Mouse (Mus musculus) megakaryocyte, embryonic 14.5 days (primary cell): ENCODE measurements around the gene Krt18. TPM values are rescaled to one million over a fixed set of nuclear protein-coding genes. Genes with fewer than 3 reads are reported as not detected.

Experiments used
- H3K27me3 ChIP-seq: replicated peaks from 2 replicates; pipeline ENCODE3; 2012; ENCODE audit warnings: inconsistent platforms
- H3K36me3 ChIP-seq: replicated peaks from 2 replicates; pipeline ENCODE3; 2012; ENCODE audit warnings: low read length, inconsistent platforms, mixed read lengths
- H3K4me1 ChIP-seq: 2 replicates; pipeline ENCODE4 v1.6.1; 2012; ENCODE audit warnings: inconsistent platforms
- H3K4me3 ChIP-seq: replicated peaks from 2 replicates; pipeline ENCODE3; 2012; ENCODE audit warnings: moderate library complexity, mild to moderate bottlenecking, inconsistent platforms
- H3K9me3 ChIP-seq: 2 replicates; pipeline ENCODE4 v1.6.1; 2012; ENCODE audit warnings: inconsistent platforms
- FLI1 ChIP-seq: IDR thresholded peaks from 2 replicates; pipeline ENCODE4 v1.6.1; 2012; ENCODE audit warnings: low read length, inconsistent platforms, mixed read lengths
- GATA1 ChIP-seq: IDR thresholded peaks from 3 replicates; pipeline ENCODE4 v1.6.1; 2012; ENCODE audit warnings: mixed read lengths, low read length, inconsistent platforms, borderline replicate concordance
- polyA plus RNA-seq: library from polyadenylated mRNA; stranded (reverse); fragments of >175 nt; gene quantifications from 2 replicates; pipeline ENCODE4 v1.2.3, GENCODE M21; 2012; ENCODE audit warnings: low replicate concordance; ENCODE audit not compliant: insufficient read depth

The Krt18 gene
- polyA plus RNA-seq, 1 experiment = 0.06 TPM

DNA sequence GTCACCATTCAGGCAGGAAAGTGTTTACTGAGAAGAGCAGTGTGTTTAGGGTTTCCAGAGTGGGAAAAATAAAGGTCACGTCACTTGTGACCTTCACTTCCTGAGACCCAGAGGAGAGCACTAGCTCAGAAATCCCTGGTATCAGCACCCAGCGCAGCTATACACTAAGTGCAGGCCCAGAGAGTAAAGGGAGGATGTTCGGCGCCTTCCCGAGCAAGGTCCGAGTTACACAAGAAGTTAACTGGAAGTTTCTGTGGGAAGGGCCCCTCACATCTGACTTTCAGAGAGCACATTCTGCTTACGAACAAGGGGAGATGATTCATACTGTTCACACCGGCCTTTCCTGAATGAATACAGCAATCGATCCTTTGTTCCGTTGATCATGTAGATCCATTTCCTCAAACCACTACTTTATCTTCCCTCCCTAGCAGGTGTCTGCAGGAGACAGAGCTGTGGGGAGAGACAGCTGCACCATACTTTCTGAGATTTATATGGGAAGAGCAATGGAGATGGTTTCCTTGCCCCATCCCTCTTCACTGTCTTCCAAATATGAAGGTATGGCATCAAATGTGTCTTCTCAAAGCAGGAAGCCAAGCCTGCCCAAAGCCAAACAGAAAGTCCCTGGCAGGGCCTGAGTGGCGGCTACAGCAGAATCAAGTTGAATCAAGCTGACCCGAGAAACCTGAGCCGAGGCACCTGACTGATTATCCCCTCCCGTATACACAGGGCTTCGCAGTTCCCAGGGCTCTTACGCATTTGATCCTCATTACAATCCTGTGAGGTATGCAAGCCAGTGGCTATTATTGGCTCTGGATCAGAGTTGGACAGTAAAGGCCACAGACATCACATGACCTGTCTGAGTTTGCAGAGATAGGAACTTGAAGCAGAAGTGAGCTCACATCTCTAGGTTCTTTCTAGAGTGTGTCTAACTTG, 6.4 kb downstream of the Krt18 start:
- H3K36me3 ChIP-seq = no peaks in the 10 kb centered on the region
- H3K4me3 ChIP-seq = no peak overlapping the region
- peaks cover 5% of the 10 kb centered on the region for H3K4me1 ChIP-seq
- peaks cover 60% of the 10 kb centered on the region for H3K27me3 ChIP-seq
- TF ChIP-seq GATA1 (no peak), FLI1 (no peak)
- H3K9me3 ChIP-seq = no peaks in the 10 kb centered on the region

DNA sequence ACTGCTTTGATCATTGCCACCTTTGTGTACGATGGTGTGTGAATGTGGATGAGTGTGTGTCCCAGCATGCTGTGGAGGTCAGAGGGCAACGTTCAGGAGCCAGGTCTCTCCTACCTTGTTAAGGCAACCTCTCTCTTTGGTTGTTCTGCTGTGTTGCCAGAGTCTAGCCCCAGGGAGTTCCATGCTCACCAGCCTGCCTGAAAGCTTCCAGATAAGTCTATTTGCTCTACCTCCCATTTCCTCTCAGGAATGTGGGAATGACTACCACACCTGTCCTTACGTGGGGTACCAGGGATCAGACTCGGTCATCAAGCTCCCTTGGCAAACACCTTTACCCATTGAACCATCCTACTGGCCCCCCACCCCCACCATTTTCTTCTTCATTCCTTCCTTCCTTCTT, 12.3 kb downstream of the Krt18 start:
- H3K9me3 ChIP-seq = no peaks in the 10 kb centered on the region
- peaks cover 41% of the 10 kb centered on the region for H3K27me3 ChIP-seq
- TF ChIP-seq FLI1 = no peak
- TF ChIP-seq GATA1 = no peak
- no peaks in the 10 kb centered on the region for H3K36me3 ChIP-seq
- peaks cover 5% of the 10 kb centered on the region for H3K4me1 ChIP-seq
- no peak overlapping the region for H3K4me3 ChIP-seq

DNA sequence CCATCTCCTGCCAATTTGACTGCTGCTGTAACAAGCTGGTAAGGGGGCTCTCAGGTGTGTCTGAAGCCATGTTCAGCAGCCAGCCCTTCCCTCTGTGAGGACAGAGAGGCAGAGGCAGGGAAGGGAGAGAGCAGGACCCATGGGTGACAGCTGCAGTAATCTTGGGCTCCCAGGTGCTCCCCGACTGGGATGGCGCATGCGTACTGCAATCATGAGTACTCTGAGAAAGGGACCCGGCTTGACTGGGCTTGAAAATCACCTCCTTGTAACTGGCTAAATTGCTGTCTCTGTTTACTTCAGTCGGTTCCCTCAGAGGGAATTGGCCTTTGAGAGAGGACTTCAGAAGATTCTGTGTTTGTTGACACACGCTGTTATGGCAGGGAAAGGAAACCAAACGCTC, 14.0 kb downstream of the Krt18 start:
- Histone ChIP-seq H3K36me3 (no peaks in the 10 kb centered on the region), H3K4me1 (peaks cover 5% of the 10 kb centered on the region), H3K4me3 (no peak overlapping the region), H3K27me3 (peaks cover 44% of the 10 kb centered on the region), H3K9me3 (no peaks in the 10 kb centered on the region)
- TF ChIP-seq FLI1 (no peak), GATA1 (no peak)

DNA sequence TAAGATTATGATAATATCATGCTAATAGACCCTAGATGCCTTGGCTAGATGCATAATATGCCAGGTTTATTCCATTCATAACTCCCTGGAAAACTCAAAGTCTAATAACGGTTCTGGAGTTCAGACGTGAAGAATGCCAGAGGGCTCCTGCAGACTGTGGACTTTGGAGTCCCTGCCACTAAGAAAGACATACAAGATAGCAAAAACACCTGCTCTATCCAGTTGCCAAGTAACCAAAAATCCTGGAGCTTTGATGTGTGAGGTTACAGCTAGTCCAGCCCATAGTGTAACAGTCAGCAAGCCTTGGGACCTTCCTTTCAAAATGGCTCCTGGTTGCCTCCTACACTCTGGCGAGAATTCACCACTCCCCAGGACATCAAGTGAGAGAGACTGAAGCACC, 16.8 kb downstream of the Krt18 start:
- H3K9me3 ChIP-seq = no peaks in the 10 kb centered on the region
- no peak overlapping the region for H3K4me3 ChIP-seq
- TF ChIP-seq FLI1 (no peak), GATA1 (no peak)
- no peaks in the 10 kb centered on the region for H3K36me3 ChIP-seq
- H3K27me3 ChIP-seq = peaks cover 36% of the 10 kb centered on the region
- no peaks in the 10 kb centered on the region for H3K4me1 ChIP-seq

GRCm38 (mm10) chr15:102045691-102046090, 17.7 kb downstream of the Krt18 start:
- H3K36me3 ChIP-seq = no peaks in the 10 kb centered on the region
- TF ChIP-seq GATA1 (no peak), FLI1 (no peak)
- no peak overlapping the region for H3K4me3 ChIP-seq
- H3K4me1 ChIP-seq = no peaks in the 10 kb centered on the region
- H3K27me3 ChIP-seq = peaks cover 32% of the 10 kb centered on the region
- H3K9me3 ChIP-seq = no peaks in the 10 kb centered on the region

DNA sequence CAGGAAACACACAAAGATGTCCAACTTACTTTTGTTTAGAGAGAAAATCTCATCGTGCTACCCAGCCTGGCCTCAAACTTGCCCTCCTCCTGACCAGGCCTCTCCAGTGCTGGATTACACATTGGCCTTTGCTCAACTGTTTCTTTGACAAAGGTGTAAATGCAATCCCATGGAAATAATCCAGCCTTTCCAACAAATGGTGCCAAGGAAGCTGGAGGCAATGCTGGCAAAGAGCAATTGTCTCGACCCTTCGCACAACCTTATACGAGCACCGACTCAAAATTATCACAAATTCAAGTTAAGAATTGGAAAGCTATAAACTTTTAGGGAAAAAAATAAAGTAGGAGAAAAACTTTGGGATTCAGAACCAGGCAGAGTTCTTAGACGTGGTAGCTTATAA, 20.0 kb downstream of the Krt18 start:
- Histone ChIP-seq H3K9me3 (no peaks in the 10 kb centered on the region), H3K27me3 (peaks cover 43% of the 10 kb centered on the region), H3K4me3 (no peak overlapping the region), H3K4me1 (peaks cover 5% of the 10 kb centered on the region), H3K36me3 (no peaks in the 10 kb centered on the region)
- TF ChIP-seq FLI1 = no peak
- no peak for TF ChIP-seq GATA1

DNA sequence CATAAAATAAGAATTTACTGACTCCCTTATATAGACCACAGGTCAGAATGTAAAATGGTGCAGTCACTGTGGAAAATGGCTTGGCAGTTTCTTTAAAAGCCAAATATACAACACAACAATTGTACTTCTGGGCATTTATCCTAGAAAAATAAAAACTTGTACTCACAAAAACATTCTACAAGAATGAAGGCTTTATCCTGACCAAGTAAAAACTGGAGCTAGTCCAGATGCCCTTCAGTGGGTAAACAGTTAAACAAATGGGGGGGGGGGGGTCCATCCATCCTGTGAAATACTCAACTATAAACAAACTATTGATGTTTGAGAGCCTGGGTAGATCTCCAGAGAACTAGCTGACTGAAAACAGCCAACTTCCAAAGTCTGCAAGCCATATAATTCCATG, 21.9 kb downstream of the Krt18 start:
- Histone ChIP-seq H3K4me3 (no peak overlapping the region), H3K36me3 (no peaks in the 10 kb centered on the region), H3K27me3 (peaks cover 45% of the 10 kb centered on the region), H3K4me1 (peaks cover 5% of the 10 kb centered on the region), H3K9me3 (peaks cover 4% of the 10 kb centered on the region; the same call in 1 of the 2 replicates)
- no peak for TF ChIP-seq FLI1
- TF ChIP-seq GATA1 = no peak

DNA sequence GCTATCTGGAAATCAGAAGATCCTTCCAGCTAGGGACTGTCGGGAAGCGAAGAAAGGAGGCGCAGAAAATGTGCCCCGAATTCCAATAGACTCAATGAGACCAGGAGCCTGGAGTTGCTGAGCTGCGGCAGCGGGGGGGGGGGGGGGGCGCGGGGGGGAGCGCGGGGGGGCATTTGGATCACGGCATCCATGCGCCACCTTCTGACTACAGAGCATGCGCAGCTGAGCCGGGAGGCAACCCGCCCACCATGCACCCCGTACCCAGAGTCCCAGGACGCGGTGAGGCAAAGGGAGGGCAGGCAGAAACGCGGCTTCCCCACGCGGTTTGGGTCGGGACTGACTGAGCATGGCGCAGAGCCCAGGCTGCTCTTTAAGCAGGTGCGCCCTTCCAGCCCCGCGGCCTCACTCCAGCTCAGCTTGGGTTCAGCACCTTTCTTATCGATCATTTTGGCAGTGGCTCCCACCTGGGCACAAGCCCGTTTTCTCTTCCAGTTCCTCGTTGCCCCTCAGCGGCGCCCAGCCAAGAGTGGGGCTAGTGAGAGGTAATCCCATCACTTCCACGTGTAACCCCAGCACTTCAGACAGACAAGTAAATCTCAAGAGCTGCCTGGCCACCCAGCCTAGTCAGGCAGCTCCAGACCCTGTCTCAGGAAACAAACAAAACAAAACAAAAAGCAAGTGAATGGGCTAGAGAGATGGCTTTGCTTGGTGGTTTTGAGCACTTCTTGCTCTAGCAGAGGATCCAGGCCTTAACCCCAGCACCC, 24.1 kb downstream of the Krt18 start:
- Histone ChIP-seq H3K9me3 (peaks cover 4% of the 10 kb centered on the region; the same call in 1 of the 2 replicates), H3K27me3 (peaks cover 56% of the 10 kb centered on the region), H3K4me3 (peak overlapping the region; percentile 87)

DNA sequence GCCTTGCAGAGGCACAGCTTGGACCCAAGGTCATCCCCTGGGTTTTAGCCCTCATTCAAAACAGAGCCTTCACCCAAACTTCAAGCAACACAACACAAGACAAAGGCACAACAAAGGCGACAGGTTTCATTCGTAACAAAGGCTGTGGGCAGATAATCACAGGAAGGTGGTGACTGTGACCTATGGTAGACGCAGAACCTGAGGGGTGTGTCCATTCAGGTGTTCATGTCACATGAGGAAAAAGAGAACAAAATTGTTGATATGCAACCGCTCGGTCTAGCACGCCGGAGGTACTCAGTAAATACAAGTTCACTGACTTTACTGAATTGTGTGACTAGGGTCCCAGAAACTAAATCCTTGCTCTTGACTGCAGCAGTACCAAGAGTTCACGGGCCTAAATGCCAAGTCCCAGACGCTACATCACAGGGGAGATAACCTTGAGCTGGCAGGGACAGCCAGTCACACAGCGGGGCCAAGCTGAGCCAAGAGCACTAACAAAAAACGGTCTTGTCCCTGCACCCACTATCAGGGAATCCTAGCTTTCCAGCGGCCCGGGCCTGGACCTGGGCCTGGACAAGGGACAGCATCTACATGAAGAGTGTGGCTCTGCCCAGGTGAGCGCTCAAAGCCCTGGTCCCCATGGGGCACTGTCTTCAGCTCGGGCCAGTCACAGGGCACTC, 28.7 kb downstream of the Krt18 start:
- H3K9me3 ChIP-seq = peaks cover 4% of the 10 kb centered on the region; the same call in 1 of the 2 replicates
- TF ChIP-seq FLI1 = no peak
- no peak for TF ChIP-seq GATA1
- H3K4me3 ChIP-seq = no peak overlapping the region
- H3K27me3 ChIP-seq = peaks cover 57% of the 10 kb centered on the region
- no peaks in the 10 kb centered on the region for H3K36me3 ChIP-seq
- H3K4me1 ChIP-seq = peaks cover 5% of the 10 kb centered on the region

More for the DNA sequence above, 24.1 kb downstream of the Krt18 start:
- H3K4me1 ChIP-seq = peaks cover 5% of the 10 kb centered on the region
- TF ChIP-seq GATA1 = no peak
- no peak for TF ChIP-seq FLI1
- H3K36me3 ChIP-seq = no peaks in the 10 kb centered on the region
